Mouse (Mus musculus): ENCODE data around the gene Fam166b. TPM values are rescaled to one million over a fixed set of nuclear protein-coding genes. Genes with fewer than 3 reads are reported as not detected.
A peak's percentile ranks its signal among the peaks of the same experiment; 100 is the strongest.

The Fam166b gene
- polyA plus RNA-seq, 1 experiment from 2014 or later, result 0.12 TPM

DNA sequence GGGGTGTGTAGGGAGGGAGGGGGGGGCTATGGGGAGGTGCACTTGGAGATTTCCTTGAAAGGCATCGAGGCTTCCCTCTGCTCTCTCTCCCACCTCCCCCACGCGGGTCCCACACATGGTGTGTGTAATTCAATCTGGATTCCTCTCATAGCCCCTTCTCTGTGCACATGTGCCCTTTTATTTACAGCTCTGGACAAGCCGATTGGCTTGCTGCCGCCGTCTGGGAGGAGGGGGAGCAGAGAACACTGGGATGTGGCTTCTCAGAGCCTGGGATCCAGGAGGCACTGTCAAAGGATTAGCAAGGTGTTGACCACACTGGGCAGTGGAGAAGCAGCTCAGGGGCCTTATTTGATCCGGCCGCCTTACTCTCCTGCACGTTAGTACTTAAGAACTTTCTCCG lies 28.0 kb downstream of the Fam166b start:
- Histone ChIP-seq H3K4me2 (replicated peaks; ENCODE audit: low read depth) (peak overlapping the region; percentile 31), H3K9me3 (ENCODE audit: control insufficient read depth, low read length) (no peaks in the 10 kb centered on the region), H3K9ac (ENCODE audit: low read length) (peak overlapping the region; percentile 63), H3K4me1 (replicated peaks; ENCODE audit: control insufficient read depth, insufficient read depth) (peaks cover 33% of the 10 kb centered on the region), H3K27me3 (ENCODE audit: control insufficient read depth, insufficient read depth, low read length) (no peaks in the 10 kb centered on the region), H3K36me3 (ENCODE audit: control insufficient read depth, insufficient read depth, low read length) (no peaks in the 10 kb centered on the region), H3K27ac (replicated peaks) (peak overlapping the region; percentile 82), H3K4me3 (ENCODE audit: low read depth, low read length) (peak overlapping the region; percentile 28; the same call in 1 of the 2 replicates)
- no peak for TF ChIP-seq CTCF (IDR thresholded peaks at IDR 0.05; ENCODE audit: low read depth)
- TF ChIP-seq EP300 (optimal IDR thresholded peaks at IDR 0.05), result no peak
- ATAC-seq (ENCODE audit: low FRiP score, low TSS enrichment), result peak; percentile 42; the same call in 1 of the 2 replicates
- DNase-seq (ENCODE audit: low spot score), result no peak
- WGBS, result 27% methylated on average over 10 of the region's 10 CpGs

- Histone ChIP-seq H3K36me3 (ENCODE audit: control insufficient read depth, insufficient read depth, low read length) (no peaks in the 10 kb centered on the region), H3K4me3 (ENCODE audit: low read depth, low read length) (no peak overlapping the region), H3K27ac (replicated peaks) (peak overlapping the region; percentile 82), H3K4me1 (replicated peaks; ENCODE audit: control insufficient read depth, insufficient read depth) (peaks cover 29% of the 10 kb centered on the region), H3K27me3 (ENCODE audit: control insufficient read depth, insufficient read depth, low read length) (no peaks in the 10 kb centered on the region), H3K9ac (ENCODE audit: low read length) (peak overlapping the region; percentile 31; the same call in 1 of the 2 replicates), H3K4me2 (replicated peaks; ENCODE audit: low read depth) (peak overlapping the region; percentile 15; the same call in 1 of the 2 replicates), H3K9me3 (ENCODE audit: control insufficient read depth, low read length) (no peaks in the 10 kb centered on the region)
- no peak for TF ChIP-seq EP300 (optimal IDR thresholded peaks at IDR 0.05)
- no peak for TF ChIP-seq CTCF (IDR thresholded peaks at IDR 0.05; ENCODE audit: low read depth)
- WGBS, result 56% methylated on average over 31 of the region's 31 CpGs
- ATAC-seq (ENCODE audit: low FRiP score, low TSS enrichment) (peak; percentile 58), DNase-seq (ENCODE audit: low spot score) (no peak)
Observed at GRCm38 (mm10) chr4:43399391-43400131, 29.4 kb downstream of the Fam166b start.

DNA sequence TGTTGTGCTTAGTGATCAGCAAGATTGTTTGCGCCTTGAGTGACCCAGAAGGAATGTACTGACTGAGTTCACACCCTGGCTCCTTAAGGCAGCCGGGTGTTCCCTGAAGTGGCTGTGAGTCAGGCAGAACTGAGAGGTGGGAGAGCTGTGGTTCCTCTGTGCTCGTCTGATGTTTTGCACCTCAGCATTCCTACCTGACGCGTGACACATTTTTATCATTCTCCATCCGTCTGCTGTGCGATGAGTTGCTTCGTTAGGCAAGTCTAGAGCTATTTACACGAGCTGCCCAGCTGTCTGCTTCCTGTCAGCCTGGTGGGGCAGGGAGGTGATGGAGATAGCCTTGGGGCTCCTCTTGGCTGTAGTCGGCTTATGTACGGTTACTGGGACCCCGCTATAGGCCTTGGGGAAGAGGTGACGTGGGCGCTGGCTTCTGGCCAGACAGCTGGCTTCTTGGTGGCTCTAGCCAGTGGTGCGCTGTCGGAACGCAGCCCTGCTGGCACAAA lies 30.1 kb downstream of the Fam166b start:
- DNase-seq (ENCODE audit: low spot score), result peak; percentile 55

GRCm38 (mm10) chr4:43398014-43398413 lies 30.9 kb downstream of the Fam166b start:
- Histone ChIP-seq H3K36me3 (ENCODE audit: control insufficient read depth, insufficient read depth, low read length) (no peaks in the 10 kb centered on the region), H3K4me3 (ENCODE audit: low read depth, low read length) (no peak overlapping the region), H3K9me3 (ENCODE audit: control insufficient read depth, low read length) (no peaks in the 10 kb centered on the region), H3K4me1 (replicated peaks; ENCODE audit: control insufficient read depth, insufficient read depth) (peaks cover 31% of the 10 kb centered on the region), H3K4me2 (replicated peaks; ENCODE audit: low read depth) (no peak overlapping the region), H3K27ac (replicated peaks) (peak overlapping the region; percentile 82), H3K9ac (ENCODE audit: low read length) (no peak overlapping the region), H3K27me3 (ENCODE audit: control insufficient read depth, insufficient read depth, low read length) (no peaks in the 10 kb centered on the region)
- 73% methylated on average over 4 of the region's 4 CpGs for WGBS
- DNase-seq (ENCODE audit: low spot score) (no peak), ATAC-seq (ENCODE audit: low FRiP score, low TSS enrichment) (no peak)
- no peak for TF ChIP-seq CTCF (IDR thresholded peaks at IDR 0.05; ENCODE audit: low read depth)
- no peak for TF ChIP-seq EP300 (optimal IDR thresholded peaks at IDR 0.05)

More for the DNA sequence above, 30.1 kb downstream of the Fam166b start:
- no peaks in the 10 kb centered on the region for H3K27me3 ChIP-seq (ENCODE audit: control insufficient read depth, insufficient read depth, low read length)
- H3K4me3 ChIP-seq (ENCODE audit: low read depth, low read length), result no peak overlapping the region
- no peaks in the 10 kb centered on the region for H3K36me3 ChIP-seq (ENCODE audit: control insufficient read depth, insufficient read depth, low read length)
- H3K27ac ChIP-seq (replicated peaks), result peak overlapping the region; percentile 82
- WGBS, result 30% methylated on average over 17 of the region's 17 CpGs
- peak overlapping the region; percentile 31 for H3K9ac ChIP-seq (ENCODE audit: low read length)
- no peaks in the 10 kb centered on the region for H3K9me3 ChIP-seq (ENCODE audit: control insufficient read depth, low read length)
- H3K4me2 ChIP-seq (replicated peaks; ENCODE audit: low read depth), result peak overlapping the region; percentile 15; the same call in 1 of the 2 replicates
- ATAC-seq (ENCODE audit: low FRiP score, low TSS enrichment), result peak; percentile 69
- H3K4me1 ChIP-seq (replicated peaks; ENCODE audit: control insufficient read depth, insufficient read depth), result peaks cover 31% of the 10 kb centered on the region
- no peak for TF ChIP-seq CTCF (IDR thresholded peaks at IDR 0.05; ENCODE audit: low read depth)
- no peak for TF ChIP-seq EP300 (optimal IDR thresholded peaks at IDR 0.05)

GRCm38 (mm10) chr4:43396381-43396780 lies 32.6 kb downstream of the Fam166b start:
- H3K9ac ChIP-seq (ENCODE audit: low read length), result no peak overlapping the region
- no peaks in the 10 kb centered on the region for H3K9me3 ChIP-seq (ENCODE audit: control insufficient read depth, low read length)
- WGBS, result 68% methylated on average over 5 of the region's 5 CpGs
- DNase-seq (ENCODE audit: low spot score) (no peak), ATAC-seq (ENCODE audit: low FRiP score, low TSS enrichment) (no peak)
- no peak overlapping the region for H3K4me3 ChIP-seq (ENCODE audit: low read depth, low read length)
- TF ChIP-seq EP300 (optimal IDR thresholded peaks at IDR 0.05) (no peak), CTCF (IDR thresholded peaks at IDR 0.05; ENCODE audit: low read depth) (no peak)
- no peak overlapping the region for H3K27ac ChIP-seq (replicated peaks)
- H3K27me3 ChIP-seq (ENCODE audit: control insufficient read depth, insufficient read depth, low read length), result no peaks in the 10 kb centered on the region
- H3K36me3 ChIP-seq (ENCODE audit: control insufficient read depth, insufficient read depth, low read length), result no peaks in the 10 kb centered on the region
- no peak overlapping the region for H3K4me2 ChIP-seq (replicated peaks; ENCODE audit: low read depth)
- peaks cover 26% of the 10 kb centered on the region for H3K4me1 ChIP-seq (replicated peaks; ENCODE audit: control insufficient read depth, insufficient read depth)

- Histone ChIP-seq H3K27ac (replicated peaks) (peak overlapping the region; percentile 64), H3K36me3 (ENCODE audit: control insufficient read depth, insufficient read depth, low read length) (no peaks in the 10 kb centered on the region), H3K4me2 (replicated peaks; ENCODE audit: low read depth) (no peak overlapping the region), H3K9me3 (ENCODE audit: control insufficient read depth, low read length) (no peaks in the 10 kb centered on the region), H3K27me3 (ENCODE audit: control insufficient read depth, insufficient read depth, low read length) (no peaks in the 10 kb centered on the region), H3K4me3 (ENCODE audit: low read depth, low read length) (no peak overlapping the region), H3K9ac (ENCODE audit: low read length) (no peak overlapping the region), H3K4me1 (replicated peaks; ENCODE audit: control insufficient read depth, insufficient read depth) (peaks cover 22% of the 10 kb centered on the region)
- ATAC-seq (ENCODE audit: low FRiP score, low TSS enrichment) (no peak), DNase-seq (ENCODE audit: low spot score) (no peak)
- 79% methylated on average over 9 of the region's 9 CpGs for WGBS
- no peak for TF ChIP-seq EP300 (optimal IDR thresholded peaks at IDR 0.05)
Observed at GRCm38 (mm10) chr4:43395836-43396235, 33.1 kb downstream of the Fam166b start.

Measured in stomach, postnatal 0 days (tissue).